Mouse (Mus musculus): ENCODE results near the gene Tacc2.
"Not testable (repeated sequence)": the region's sequence is repeated elsewhere in the genome, so short reads cannot be mapped to it uniquely, and the experiment has no call there.

Gene Tacc2

DNA sequence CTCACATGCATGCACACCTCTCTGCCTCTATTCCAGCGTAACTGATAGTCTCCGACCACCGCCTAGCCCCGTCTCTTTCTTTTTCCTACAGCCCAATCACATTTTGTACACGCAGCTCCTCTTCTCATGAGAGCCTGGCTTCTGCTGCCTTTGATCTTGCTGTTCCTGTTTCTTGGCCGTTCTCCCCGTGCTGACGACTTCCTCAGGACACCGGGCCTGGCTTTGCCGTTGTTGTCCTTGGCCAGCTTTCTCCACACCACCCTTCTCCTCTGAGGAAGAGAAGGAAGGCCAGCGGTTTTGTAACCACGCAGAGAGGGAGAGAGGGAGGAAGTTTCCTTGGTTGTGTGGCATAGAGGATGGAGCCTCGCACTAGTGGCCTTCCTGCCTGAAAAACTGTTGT is 80.5 kb downstream of the Tacc2 start:
- DNase-seq: no peak

DNA sequence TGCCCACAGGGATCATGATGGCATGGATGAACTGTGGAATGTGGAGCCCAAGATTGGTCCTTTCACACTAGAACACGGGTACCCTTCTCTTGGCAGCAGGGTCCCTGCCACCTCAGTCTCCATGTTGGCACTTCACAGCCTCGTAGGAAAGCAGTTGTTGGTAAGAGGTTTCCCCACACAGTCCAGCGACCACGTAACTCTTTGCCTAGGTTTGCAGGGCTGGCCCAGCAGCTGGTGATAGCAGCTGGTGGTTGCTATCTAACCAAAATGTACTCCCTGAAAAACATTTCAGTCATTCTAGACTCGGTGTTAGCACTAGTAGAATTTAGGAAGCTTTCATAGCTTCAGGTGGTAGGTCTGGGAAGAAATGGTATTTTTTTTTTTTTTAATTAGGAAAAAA is 81.9 kb downstream of the Tacc2 start:
- no peak for DNase-seq

- peak; percentile 47 for DNase-seq
These were observed 85.0 kb downstream of the Tacc2 start for GRCm38 (mm10) chr7:130662250-130662649.

GRCm38 (mm10) chr7:130662869-130663268 is 85.6 kb downstream of the Tacc2 start:
- no peak for DNase-seq

DNA sequence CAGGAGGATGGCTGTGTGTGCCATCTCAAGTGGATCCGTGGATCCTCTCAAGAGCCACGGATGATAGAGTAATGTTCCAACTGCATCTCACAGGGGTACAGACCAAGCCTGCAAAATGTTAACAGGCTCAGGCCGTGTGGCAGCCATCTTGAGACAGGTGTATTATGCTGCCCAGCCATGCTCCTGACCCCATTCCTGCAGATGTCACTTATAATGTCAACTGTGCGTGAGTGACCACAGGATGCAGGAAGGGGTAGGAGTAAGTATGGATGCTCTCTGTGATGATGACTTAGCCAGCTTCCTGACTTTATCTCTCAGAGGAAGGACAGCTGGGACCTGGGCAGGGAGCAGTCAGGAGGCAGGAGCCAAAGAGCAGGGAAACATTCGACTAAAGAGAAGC is 86.8 kb downstream of the Tacc2 start:
- no peak for DNase-seq

DNA sequence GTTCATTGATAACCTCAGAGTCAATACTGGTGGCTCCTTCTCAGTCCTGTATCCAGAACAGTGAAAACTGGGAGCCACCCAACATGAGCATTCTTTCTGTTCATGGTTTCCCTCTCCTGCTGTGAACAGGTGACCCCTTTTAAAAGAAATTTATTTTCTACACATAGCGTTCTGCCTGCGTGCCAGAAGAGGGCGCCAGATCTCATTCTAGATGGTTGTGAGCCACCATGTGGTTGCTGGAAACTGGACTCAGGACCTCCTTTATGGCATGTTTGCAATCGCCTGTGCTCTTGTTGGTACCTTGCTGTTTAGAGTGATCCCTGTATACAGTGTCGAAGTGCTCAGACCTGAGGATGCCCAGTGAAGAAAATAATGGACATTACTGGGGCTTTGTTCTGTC is 87.4 kb downstream of the Tacc2 start:
- DNase-seq: no peak

- no peak for DNase-seq
These were observed 88.1 kb downstream of the Tacc2 start for GRCm38 (mm10) chr7:130665358-130665757.

DNA sequence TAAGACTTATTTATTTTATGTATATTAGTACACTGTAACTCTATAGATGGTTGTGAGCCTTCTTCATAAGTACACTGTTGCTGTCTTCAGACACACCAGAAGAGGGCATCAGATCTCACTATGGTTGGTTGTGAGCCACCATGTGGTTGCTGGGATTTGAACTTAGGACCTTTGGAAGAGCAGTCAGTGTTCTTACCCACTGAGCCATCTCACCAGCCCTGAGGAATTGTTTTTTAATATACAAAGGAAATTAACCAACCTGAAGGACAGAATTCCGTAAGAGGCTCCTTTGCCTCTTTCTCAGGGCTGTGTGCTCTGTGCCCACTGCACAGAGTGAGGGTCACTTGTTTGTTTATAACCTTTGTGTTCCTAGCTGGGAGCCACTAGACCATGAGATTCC is 90.8 kb downstream of the Tacc2 start:
- DNase-seq: not testable (repeated sequence)

DNA sequence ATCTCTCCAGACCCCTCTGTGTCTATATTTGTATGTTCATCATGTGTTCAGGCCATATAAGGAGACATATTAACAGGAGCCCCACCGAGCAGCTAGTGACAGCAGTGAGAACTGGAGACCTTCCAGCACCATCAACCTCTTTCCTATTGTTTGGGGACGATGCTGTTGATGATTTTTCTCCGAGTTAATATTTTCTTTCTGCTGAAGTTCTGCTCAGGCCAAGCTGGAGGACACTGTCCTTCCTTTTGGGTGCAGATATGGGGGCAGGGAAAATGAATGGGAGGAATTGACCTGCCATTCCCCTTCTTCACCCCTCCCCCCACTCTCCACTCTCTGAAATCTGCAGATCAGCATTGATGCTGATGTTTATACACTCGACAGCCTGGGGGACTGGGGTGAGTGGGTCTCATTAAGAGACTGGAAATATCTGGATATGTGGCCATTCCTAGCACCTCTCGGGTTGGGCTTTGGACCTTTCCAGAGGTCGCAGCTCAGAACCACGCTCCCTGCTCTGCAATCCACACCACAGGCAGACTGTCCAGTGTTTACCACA is 91.6 kb downstream of the Tacc2 start:
- DNase-seq: peak; percentile 59

DNA sequence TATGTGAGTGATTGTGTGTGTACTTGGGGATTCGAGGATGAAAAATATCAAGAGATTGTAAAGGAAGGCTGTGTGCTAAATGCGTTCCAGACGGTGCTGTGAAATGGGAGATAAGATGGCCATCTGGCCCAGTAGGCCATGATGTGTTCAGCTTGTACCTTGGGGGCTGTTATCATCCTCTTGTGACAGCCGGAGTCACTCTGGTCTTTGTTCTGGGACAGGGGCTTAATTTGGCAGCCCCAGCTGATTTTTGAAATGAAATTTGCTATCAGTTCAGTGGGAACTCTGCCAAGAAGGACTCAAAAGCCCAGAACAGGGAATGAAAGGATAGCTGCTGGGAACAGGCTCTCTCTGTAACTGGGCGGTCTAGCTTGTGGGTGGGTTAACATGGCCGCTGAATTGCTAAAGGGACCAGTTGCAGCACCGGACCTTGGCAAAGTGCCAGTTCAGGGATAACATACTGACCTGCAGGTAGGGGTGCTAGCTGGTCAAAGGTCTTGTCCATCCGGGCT is 92.2 kb downstream of the Tacc2 start:
- DNase-seq: peak; percentile 84

DNA sequence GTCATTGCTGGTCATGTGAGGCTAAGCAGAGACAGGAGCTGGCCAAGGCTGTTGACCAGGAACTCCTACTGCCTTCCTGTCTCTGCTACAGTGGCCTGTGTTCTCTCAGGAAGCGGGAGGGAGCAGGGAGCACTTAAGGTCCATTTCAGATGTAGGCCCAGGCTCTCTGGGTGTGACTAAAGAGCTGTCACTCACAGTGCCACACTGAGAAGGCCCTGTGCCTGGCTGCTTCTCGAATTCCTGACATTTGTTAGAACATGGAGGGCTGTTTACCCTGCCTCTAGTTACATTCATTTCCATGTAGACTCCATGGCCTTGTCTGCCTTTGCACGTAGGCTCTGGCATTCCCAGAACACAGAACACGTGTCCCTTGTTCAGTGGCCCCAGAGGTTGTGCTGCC is 93.1 kb downstream of the Tacc2 start:
- no peak for DNase-seq

GRCm38 (mm10) chr7:130671301-130671700 is 94.1 kb downstream of the Tacc2 start:
- DNase-seq: peak; percentile 36

- peak; percentile 80 for DNase-seq
These were observed 96.2 kb downstream of the Tacc2 start for GRCm38 (mm10) chr7:130673169-130674033.

DNA sequence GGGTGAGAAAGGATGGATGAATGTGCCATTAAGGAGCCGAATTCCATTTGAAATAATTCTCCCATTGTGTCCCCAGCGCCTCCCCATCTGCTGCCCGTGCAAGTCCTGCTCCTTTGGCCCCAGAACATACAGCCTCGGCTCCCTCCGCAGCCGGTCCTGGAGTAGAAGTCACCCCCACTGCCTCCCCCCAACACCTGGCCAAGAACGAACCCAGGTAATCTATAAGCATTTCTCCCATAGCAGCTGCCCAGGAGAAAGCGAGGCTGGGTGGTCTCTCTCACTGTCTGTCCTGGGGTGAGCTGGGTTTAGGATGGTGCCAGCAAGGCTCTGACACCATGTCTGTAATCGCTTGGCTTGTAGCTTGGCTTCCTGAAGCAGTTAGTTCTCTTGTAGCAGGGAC is 97.3 kb downstream of the Tacc2 start:
- DNase-seq: no peak

- peak; percentile 64 for DNase-seq
These were observed 99.8 kb downstream of the Tacc2 start for GRCm38 (mm10) chr7:130676885-130677540.

DNA sequence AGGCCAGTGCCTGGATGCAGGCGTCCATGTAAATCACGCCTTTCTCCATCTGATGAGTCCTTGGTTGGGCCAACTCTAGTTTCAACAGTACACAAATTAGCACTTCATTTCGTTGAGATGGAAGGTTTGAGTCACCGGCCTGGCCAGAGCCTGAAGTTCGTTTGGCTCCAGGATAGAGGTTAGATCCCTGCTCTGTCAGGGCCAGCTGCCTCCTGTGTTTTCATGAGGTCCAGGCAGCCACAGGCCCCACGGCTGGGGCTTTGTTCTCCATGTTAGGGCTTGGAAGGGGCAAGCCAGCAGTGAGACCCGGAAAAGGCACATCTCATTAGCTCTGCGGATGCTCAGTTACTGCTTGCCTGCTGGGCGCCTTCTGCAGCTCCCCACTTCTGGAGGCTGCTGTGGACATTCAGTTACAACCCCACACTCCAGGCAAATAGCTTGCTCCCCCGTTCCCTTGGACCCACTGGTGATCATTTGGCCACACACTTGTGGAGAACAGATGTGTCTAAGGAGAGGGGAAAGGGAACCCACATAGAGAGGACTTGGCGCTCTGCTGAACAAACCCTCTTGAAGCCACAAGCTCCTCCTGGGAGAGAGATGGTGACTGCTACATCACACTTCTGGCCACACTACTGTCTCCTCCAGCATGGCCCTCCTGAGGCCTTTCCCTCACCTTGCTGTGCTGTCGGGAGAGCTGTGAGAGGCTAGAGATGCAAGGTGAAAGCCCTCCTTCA is 100.5 kb downstream of the Tacc2 start:
- DNase-seq: peak; percentile 32

- DNase-seq: no peak
These were observed 101.2 kb downstream of the Tacc2 start for GRCm38 (mm10) chr7:130678414-130678813.

DNA sequence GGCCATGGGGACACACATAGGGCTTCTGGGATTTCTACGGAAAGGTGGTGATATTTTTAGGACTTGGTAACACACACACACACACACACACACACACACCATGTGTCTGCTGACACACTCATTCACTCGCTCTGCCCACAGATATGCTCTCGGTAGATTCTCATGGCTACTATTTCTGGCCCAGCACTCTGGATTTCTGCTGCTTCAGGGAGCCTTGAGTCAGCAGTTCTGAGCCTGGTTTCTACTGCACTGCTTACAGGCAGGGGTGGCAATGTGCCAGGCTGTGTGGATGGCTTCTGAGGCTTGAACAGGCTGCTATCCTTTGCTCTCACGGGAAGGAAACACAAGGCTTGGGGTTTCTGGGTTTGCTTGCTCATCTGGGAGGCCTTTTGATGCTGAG is 104.6 kb downstream of the Tacc2 start:
- no peak for DNase-seq

- DNase-seq: no peak
These were observed 111.4 kb downstream of the Tacc2 start for GRCm38 (mm10) chr7:130688601-130689000.

- DNase-seq: no peak
These were observed 113.6 kb downstream of the Tacc2 start for GRCm38 (mm10) chr7:130690869-130691268.

DNA sequence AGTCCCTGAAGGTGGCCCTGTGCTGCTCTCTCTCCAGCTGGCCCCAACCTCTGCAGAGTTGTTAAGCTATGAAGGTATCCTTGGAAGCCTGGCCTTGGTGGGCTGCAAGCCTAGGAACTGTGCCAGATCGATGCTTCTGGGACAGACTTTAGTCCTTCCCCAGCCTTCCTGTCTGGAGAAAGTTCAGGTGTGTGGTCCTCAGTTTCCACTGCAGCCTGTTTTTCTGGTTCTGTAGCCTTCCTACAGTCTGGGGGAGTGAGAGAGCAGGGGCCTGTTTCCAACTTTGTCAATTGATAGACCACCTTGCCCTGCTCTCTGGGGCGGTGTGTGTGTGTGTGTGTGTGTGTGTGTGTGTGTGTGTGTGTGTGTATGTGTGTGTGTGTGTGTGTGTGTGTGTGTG is 114.7 kb downstream of the Tacc2 start:
- DNase-seq: no peak

GRCm38 (mm10) chr7:130692392-130692942 is 115.2 kb downstream of the Tacc2 start:
- peak; percentile 92 for DNase-seq

All from retina, postnatal 1 day (tissue).